Mouse (Mus musculus): ENCODE results near the gene Cyp2c54. TPM values are rescaled to one million over a fixed set of nuclear protein-coding genes. Genes with fewer than 3 reads are reported as not detected.

Cyp2c54 gene
- total RNA-seq (2023): not detected

GRCm38 (mm10) chr19:40073701-40074100 is at the start of gene Cyp2c54:
TSS of gene Cyp2c54 (minus strand) at chr19:40073827.

GRCm38 (mm10) chr19:40089421-40089820 is 15.8 kb upstream of the Cyp2c54 start, which contains the start of gene Cyp2c50:
TSS of gene Cyp2c50 (plus strand) at chr19:40089688.

GRCm38 (mm10) chr19:39992140-39992539 is 81.5 kb downstream of the Cyp2c54 start, which contains the start of gene Cyp2c37:
TSS of gene Cyp2c37 (plus strand) at chr19:39992424.

Other genes starting within 250 kb of the Cyp2c54 start
- gene Cyp2c69, start 187.0 kb downstream of the Cyp2c54 start, total RNA-seq (2023): not detected
- not detected for gene Cyp2c37, start 81.4 kb downstream of the Cyp2c54 start, total RNA-seq (2023)
- gene Cyp2c50, start 15.9 kb upstream of the Cyp2c54 start, total RNA-seq (2023): not detected
- gene Cyp2c70, start 113.5 kb upstream of the Cyp2c54 start, total RNA-seq (2023): not detected
- 10 to 100 TPM; 26.2 to 32.2 TPM for gene Pdlim1, start 198.0 kb upstream of the Cyp2c54 start, total RNA-seq (2023)

Measured in B cell, adult 67 days (primary cell).